Mouse (Mus musculus) ES-E14 (cell line): ENCODE data around the gene Tagln.

Source experiments
- ZC3H11A ChIP-seq: IDR thresholded peaks from 2 replicates; pipeline ENCODE4 v1.6.1; 2012; ENCODE audit warnings: low read depth, mild to moderate bottlenecking, inconsistent platforms, low read length, borderline replicate concordance
- ZNF384 ChIP-seq: IDR thresholded peaks from 2 replicates; pipeline ENCODE4 v1.6.1; 2012; ENCODE audit warnings: low read depth, low read length, inconsistent platforms

- TF ChIP-seq ZC3H11A (peak; percentile 36; the same call in 1 of the 2 replicates), ZNF384 (no peak)
These were observed 1.0 kb upstream of the Tagln start for GRCm38 (mm10) chr9:45936883-45937282.
